Mouse (Mus musculus): ENCODE measurements around the gene Ubxn1.

Gene Ubxn1

GRCm38 (mm10) chr19:8897865-8898495 is 26.7 kb downstream of the Ubxn1 start, which contains the start of gene Ganab:
TSS of gene Ganab (plus strand) at chr19:8898071.
- DNase-seq (ENCODE audit: extremely low spot score, low read depth, low spot score), result peak; percentile 89

- no peak for DNase-seq (ENCODE audit: extremely low spot score, low read depth, low spot score)
Measured at GRCm38 (mm10) chr19:8898576-8898975, 27.3 kb downstream of the Ubxn1 start.

DNA sequence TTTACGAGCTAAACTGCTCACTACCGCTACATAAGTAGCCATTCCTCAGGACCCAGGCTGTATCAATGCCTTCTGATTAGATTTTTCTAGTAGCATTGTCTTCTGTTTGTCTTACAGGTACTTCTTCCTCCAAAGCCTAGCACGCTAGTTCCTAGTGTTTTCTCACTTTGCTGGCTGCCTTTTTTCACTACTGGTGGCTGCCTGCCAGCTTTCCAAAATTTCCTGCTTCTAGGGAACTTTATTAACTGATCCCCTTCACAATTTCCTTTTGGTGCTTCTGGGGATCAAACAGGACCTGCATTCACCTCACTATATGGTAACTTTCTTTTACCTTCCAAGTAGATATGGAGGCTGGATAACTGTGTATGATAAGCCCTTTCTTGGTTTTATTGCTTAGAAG is 27.8 kb downstream of the Ubxn1 start:
- DNase-seq (ENCODE audit: extremely low spot score, low read depth, low spot score), result no peak

GRCm38 (mm10) chr19:8903412-8903811 is 32.1 kb downstream of the Ubxn1 start:
- DNase-seq (ENCODE audit: extremely low spot score, low read depth, low spot score), result no peak

DNA sequence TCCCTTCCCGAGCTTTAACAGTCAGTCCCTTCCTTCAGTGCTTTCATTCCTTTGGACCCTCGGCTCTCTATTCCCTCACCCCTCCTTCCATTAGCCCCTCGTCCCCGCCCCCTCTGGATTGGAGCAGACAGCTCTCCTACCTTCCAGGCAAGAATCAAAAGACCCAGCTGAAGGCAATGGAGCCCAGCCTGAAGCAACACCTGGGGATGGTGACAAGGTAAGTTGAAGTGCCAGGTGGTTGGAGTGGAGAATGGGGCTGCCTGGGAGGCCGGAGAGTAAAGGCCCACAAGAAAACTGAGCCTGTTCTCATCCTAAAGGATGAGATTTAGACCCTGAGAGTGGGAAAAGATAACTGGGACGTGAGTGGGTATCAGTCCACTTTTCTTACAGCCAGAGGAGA is 37.2 kb downstream of the Ubxn1 start:
- no peak for DNase-seq (ENCODE audit: extremely low spot score, low read depth, low spot score)

DNA sequence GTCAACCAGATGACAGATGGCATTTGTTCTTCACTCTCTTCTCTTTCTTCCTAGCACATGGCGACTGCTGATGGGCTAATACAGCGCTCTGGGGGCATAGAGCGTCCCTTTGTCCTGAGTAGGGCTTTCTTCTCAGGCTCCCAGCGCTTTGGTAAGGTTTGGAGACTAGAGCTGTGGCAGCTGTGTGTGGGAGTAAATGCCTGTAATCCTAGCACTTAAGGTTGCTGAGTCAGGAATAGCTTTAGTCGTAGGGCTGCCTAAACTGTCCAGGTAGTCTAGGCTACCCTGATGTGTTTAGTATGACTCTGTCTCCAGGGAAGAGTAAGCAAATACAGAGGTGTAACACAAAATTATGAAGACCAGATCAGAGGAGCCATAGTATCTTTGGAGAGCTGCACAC is 40.5 kb downstream of the Ubxn1 start:
- no peak for DNase-seq (ENCODE audit: extremely low spot score, low read depth, low spot score)

GRCm38 (mm10) chr19:8914212-8914611 is 42.9 kb downstream of the Ubxn1 start:
- DNase-seq (ENCODE audit: extremely low spot score, low read depth, low spot score), result no peak

- DNase-seq (ENCODE audit: extremely low spot score, low read depth, low spot score), result no peak
Measured at GRCm38 (mm10) chr19:8919000-8919399, 47.7 kb downstream of the Ubxn1 start.

GRCm38 (mm10) chr19:8919684-8920072 is 48.4 kb downstream of the Ubxn1 start:
- DNase-seq (ENCODE audit: extremely low spot score, low read depth, low spot score), result no peak

- peak; percentile 67 for DNase-seq (ENCODE audit: extremely low spot score, low read depth, low spot score)
Measured at GRCm38 (mm10) chr19:8920073-8920736, 48.9 kb downstream of the Ubxn1 start, which contains the start of gene B3gat3. TSS of gene B3gat3 (plus strand) at chr19:8920374.

- no peak for DNase-seq (ENCODE audit: extremely low spot score, low read depth, low spot score)
Measured at GRCm38 (mm10) chr19:8920836-8921291, 49.6 kb downstream of the Ubxn1 start.

DNA sequence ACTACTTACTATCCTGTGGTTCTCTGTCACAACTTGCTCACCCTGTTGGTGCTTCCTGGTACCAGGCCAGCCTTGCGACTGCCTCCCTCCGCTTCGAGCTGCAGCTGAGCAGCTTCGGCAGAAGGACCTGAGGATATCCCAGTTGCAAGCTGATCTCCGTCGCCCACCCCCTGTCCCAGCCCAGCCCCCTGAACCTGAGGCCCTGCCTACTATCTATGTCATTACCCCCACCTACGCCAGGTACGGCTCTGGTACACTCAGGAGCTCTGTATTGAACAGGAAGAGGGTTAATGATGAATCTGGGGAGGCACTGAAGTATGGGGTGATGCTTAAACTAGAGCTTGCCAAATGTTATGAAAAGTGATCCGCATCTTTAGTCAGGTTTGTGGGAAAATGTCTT is 50.4 kb downstream of the Ubxn1 start:
- DNase-seq (ENCODE audit: extremely low spot score, low read depth, low spot score), result no peak
